Mouse (Mus musculus) E14TG2a.4 (cell line): ENCODE measurements around the gene Kcnn4.

ENCODE experiments used
- CTCF ChIP-seq: conservative IDR thresholded peaks from 2 replicates; pipeline ENCODE4 v1.5.1; 2014; ENCODE audit warnings: low read length
- NANOG ChIP-seq: IDR thresholded peaks from 2 replicates; pipeline ENCODE4 v1.6.1; 2014; ENCODE audit warnings: borderline replicate concordance, low read length, mixed read lengths

- TF ChIP-seq CTCF (no peak), NANOG (no peak)
Observed at GRCm38 (mm10) chr7:24429413-24430112, 59.5 kb downstream of the Kcnn4 start.
